Mouse (Mus musculus): Measurements from ENCODE around the gene Ap3b2. TPM values are rescaled to one million over a fixed set of nuclear protein-coding genes. Genes with fewer than 3 reads are reported as not detected.
"Not testable (repeated sequence)": the region's sequence is repeated elsewhere in the genome, so short reads cannot be mapped to it uniquely, and the experiment has no call there.

Gene Ap3b2
- total RNA-seq, 2 experiments from 2014 or later, result not detected

DNA sequence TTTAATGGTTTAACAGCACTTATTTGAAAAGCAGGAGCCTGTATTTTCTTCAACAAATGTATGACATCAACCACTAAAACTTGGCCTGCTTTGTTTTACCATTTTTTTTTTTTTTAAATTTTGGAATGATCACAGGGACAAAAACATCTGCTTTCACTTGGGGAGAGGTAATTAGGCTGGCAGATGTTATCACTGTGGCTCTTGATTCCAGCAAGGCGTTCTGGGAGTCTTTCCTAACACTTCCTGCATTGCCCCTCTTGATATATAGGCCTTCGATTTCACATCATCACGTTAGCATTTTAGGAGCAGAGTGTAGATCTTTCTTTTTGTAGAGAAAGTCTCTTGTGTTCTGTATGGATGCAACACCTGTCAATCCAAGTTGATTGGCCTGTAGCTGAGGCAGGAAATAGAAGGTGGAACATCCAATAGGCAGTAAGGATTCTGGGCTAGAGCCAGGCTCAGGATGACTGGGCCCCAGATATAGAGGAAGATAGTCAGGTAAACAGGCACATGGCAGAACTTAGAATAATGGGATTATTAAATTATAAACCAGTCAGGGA is 14.1 kb downstream of the Ap3b2 start:
- DNase-seq, result no peak
- intact Hi-C loops (cut with DNase I), result loop anchor here (10.0 kb wide), 1 partner anchor 265 kb away; no protein-coding TSS in a partner anchor

DNA sequence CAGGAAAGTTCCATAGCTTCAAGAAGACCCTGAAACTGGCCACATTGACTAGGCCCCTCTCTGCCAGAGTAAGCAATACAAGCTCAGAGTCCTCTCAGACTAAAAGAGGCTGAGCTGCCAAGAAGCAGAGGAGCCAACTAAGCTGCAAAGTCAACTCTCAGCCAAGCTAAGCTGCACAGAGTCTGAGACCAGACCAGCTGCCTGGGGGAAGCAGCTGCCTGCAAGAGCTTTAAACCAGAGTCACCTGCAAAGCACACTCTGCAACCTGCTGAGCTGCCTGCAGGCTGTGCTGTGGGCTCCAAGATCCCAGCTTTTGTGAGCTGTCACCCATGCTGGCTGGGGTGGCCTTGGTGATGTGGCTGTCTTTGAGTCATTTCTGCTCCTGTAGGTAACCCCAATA is 15.5 kb downstream of the Ap3b2 start:
- not testable (repeated sequence) for DNase-seq
- intact Hi-C loops (cut with DNase I), result loop anchor here (10.0 kb wide), 1 partner anchor 267 kb away; no protein-coding TSS in a partner anchor

DNA sequence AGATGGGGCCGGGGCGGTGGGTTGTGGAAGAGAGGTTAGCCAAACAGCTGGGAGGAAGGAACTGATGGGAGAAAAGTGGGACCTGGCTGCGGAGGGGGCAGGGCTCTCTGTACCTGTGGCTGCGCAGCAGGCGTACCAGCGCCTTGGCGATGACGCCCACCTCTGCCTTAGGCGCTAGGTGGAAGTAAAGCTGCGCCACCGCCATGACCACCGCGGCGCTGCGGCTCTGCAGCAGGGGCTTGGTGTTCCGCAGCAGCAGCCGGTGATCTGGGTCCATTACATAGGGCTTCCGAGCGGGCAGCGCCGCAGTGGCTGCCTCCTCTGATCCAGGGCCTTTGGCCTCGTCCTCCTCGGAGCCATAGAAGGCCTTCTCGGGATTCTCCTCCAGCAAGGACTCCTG is 16.9 kb downstream of the Ap3b2 start:
- no peak for DNase-seq
- intact Hi-C loops (cut with DNase I), result loop anchor here (10.0 kb wide), 1 partner anchor 268 kb away; no protein-coding TSS in a partner anchor

DNA sequence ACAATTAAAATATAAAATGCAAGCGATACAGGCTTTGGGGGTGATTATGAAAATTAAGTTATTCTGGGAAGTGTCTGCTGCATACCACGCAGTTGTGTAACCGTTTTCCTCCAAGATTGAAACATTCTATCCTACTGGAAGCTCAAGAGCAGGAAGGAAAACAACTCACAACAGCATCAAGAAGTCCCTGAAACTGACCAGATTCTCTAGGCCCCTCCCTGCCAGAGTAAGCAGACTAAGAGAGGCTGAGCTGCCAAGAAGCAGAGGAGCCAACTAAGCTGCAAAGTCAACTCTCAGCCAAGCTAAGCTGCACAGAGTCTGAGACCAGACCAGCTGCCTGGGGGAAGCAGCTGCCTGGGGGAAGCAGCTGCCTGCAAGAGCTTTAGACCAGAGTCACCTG is 18.5 kb downstream of the Ap3b2 start:
- intact Hi-C loops (cut with DNase I), result loop anchor here (10.0 kb wide), 1 partner anchor 270 kb away; no protein-coding TSS in a partner anchor
- no peak for DNase-seq

DNA sequence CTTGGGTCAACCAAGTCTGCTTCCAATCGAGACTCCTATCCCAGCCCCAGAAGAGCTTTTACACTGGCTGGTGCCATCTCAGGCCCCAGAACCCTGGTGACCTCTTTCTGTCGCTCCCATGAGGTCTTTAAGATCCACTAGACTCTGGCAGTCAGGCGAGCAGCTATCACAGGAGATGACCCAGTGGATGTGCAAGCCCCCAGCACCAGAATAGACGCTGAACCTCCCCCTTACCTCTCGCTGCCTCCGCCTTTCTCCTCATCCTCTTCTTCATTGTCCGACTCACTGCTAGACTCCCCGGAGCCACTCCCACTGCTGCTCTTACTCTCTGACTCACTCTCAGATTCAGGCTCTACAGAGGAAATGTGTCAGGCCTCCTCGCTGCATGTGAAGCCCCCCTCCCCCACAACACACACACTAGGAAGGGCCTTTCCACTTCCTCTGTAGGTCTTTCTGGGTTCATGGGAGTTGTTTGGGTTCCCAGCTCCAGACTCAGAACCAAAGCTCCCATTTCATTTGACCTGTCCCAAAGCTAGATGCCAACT is 28.7 kb downstream of the Ap3b2 start:
- intact Hi-C loops (cut with DNase I), result no loop called here
- no peak for DNase-seq

DNA sequence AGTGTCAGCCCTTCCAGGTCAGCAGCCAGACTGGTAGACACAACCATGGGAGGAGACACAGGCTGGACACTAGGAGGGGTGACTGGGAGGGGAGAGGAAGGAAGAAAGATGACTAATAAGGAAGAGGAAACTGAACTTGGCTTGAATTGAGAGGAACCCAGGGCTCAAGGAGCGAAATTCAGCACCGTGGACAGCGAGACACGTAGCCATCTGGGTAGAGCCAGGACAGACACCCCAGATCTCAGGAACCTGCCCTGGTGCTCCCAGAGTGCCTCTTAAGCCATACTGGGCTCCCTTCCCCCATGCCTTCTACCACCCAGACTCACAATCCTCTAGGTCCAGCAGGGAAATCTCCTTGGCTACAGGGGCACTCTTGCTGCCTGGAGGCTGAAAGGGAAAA is 29.6 kb downstream of the Ap3b2 start:
- DNase-seq, result peak; percentile 13 to 21
- intact Hi-C loops (cut with DNase I), result no loop called here

DNA sequence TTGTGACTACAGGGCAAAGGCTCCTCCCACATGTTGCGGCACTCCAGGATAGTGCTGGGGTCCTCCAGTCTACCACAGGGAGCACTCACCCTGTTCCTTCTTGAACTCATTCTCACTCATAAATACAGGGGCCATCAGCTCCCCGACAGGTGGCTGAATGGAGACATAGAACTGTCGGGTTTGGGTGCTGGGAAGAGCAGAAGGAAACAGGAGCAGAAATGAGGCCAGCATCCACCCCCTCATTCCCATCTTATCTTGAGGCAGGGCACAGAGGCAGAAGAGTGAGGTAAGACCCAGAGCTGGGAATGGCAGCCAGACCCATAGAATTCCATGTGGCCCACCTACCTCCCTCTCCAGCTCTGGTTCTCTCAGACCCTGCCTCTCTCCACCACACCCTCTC is 30.9 kb downstream of the Ap3b2 start:
- intact Hi-C loops (cut with DNase I), result no loop called here
- no peak for DNase-seq

DNA sequence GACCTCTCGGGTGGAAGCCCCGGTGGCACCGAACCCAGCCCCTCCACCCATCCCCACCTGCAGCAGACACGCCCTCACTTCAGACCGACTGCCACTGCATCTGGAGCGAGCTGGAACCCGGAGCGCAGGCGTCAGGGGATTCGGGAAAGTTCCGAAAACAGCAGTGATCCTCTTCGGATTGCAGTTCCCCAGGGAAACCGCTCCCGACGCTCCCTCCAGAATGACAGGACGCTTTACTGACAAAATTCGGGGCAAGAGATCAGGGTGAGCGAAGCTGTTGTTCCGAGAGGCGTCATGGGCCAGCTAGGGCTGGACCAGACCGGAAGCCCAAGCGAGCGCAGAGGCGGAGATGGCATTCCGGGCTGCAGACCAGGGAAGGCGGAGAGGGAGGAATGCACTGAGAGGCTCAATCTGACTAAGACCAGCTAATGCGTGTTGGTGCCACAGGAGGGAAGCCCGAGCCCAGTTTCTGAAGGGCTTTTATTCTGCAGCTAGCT is 38.5 kb downstream of the Ap3b2 start, which contains the start of gene Cpeb1:
Cpeb1 (minus strand) TSS at position 311 of the 497 bp plus-strand sequence.
- DNase-seq, result peak; percentile 54 to 75
- intact Hi-C loops (cut with DNase I), result loop anchor here (10.0 kb wide), 2 partner anchors 130 to 290 kb away; no protein-coding TSS in a partner anchor

DNA sequence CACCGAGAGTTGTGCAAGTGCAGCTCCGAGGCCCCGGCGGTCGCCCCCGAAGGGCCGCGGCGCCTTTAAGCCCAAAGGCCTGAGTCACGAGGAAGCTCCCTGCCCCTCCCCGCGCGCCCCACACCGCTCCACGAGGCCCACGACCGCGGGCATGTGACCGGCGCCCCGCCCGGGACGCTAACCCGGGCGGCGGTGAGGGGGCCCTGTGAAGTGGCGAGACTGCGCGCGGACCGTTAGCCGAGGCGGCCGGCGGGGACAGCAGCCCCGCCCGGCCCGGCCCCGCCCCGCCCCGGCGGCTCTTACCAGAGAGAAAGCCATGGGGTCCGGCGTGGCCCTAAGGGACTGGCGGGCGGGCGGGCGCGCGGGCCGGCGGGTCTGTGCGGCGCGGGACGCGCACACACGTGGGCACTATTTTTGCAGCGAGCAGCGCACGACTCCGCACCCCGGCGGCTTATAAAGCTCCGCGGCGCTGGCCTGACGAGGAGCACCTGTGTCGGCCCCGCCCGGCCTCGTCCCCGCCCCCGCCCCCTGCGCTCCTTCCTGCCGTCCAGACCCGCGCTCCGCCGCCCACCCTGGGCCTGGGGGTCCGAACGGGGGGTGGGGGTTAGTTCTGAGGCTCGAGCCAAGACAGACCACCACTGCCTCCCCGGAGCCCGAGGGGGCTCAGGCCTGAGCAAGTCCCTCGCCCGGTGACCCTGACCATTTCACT is 39.2 kb downstream of the Ap3b2 start:
- intact Hi-C loops (cut with DNase I), result loop anchor here (10.0 kb wide), 2 partner anchors 130 to 290 kb away; no protein-coding TSS in a partner anchor
- DNase-seq, result peak; percentile 48 to 58

DNA sequence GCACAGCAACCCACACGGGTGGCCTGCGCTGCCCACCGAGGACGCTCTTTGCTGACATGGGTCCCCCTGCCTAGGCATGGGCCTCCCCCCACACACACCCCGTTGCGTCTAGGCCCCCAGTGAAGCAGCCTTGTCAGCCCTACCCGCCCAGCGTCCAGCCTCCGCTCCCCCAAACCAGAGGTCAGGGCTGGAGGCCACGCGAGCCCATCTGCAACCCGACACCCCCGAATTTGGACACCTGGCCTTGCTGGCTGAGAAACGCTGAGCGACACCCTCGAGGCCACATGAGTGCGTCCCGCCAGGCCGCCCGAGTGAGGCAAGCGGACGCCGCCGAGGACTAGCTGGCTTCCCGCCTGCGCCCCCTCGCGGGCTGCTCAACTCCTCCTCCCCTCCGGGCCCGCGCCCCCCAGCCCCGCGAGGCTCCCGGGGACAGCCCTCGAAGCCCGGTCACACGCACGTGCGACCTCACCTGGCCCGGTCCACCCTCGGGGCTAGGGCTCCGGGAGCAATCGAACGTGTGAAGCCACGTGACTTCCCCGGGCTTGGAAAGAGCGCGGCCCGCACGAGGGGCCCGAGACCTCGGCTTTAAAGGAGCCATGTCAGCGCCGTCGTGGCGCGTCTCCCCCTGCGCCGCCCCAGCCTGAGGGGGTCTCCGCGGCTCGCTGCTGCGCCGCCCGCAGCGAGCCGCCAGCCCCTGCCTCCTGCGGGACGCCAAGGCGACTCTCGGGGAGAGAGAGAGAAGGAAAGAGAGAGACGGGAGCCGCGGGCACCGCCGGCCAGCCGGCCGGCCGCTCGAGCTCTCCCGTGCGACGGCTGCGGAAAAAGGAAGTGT is 40.1 kb downstream of the Ap3b2 start:
- DNase-seq, result peak; percentile 14 to 46
- intact Hi-C loops (cut with DNase I), result loop anchor here (10.0 kb wide), 2 partner anchors 131 to 289 kb away; no protein-coding TSS in a partner anchor

DNA sequence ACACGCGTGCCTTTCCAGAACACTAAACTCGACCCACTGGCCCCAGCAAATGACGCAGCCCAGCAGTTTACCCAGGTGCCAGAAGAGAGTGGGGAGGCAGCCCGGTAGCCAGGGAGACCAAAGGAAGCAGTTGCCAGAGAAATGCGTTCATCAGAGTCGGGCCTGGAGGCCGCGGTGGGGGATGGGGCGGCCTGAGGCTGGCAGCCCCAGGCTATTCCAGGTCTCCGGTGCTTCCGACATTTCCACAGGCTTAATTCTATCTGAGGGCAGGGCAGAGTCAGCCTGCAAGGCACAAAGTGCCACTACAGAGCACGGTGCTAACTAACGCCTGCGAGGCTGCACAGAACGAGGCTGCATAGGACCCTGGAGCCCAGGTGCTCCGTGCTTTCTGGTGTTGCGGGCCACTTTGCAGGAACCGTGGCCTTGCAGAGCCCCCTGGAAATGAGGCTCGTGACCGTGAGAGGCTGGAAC is 40.7 kb downstream of the Ap3b2 start:
- intact Hi-C loops (cut with DNase I), result loop anchor here (10.0 kb wide), 2 partner anchors 132 to 288 kb away; no protein-coding TSS in a partner anchor
- peak; percentile 23 to 36 for DNase-seq

Other genes with a start within 250 kb of the Ap3b2 start
- 100 to 1,000 TPM; 818 to 856 TPM for gene Rps17, start 148.7 kb downstream of the Ap3b2 start, total RNA-seq (2021)
- gene Cpeb1, start 38.5 kb downstream of the Ap3b2 start, total RNA-seq (2021), result 1 to 10 TPM; 7.0 to 8.4 TPM
- gene BC048679, start 4.4 kb upstream of the Ap3b2 start, total RNA-seq (2021), result not detected
- gene Fsd2, start 73.0 kb upstream of the Ap3b2 start, total RNA-seq (2021), result 100 to 1,000 TPM; 241 to 254 TPM
- 1 to 10 TPM; 8.6 to 9.1 TPM for gene Whamm, start 77.3 kb upstream of the Ap3b2 start, total RNA-seq (2021)
- 10 to 100 TPM; 69.7 to 70.8 TPM for gene Homer2, start 213.6 kb upstream of the Ap3b2 start, total RNA-seq (2021)